Mouse (Mus musculus): Measurements from ENCODE around the gene Grik4. TPM values are rescaled to one million over a fixed set of nuclear protein-coding genes. Genes with fewer than 3 reads are reported as not detected.
A peak's percentile ranks its signal among the peaks of the same experiment; 100 is the strongest.

The Grik4 gene
- polyA plus RNA-seq, 1 experiment from 2014 or later = 2.2 TPM

- DNase-seq (ENCODE audit: low spot score) (no peak), ATAC-seq (replicated peaks; ENCODE audit: low FRiP score) (no peak)
- no peaks in the 10 kb centered on the region for H3K27me3 ChIP-seq (replicated peaks; ENCODE audit: control insufficient read depth, insufficient read depth, low read length)
These were observed 241.8 kb downstream of the Grik4 start for GRCm38 (mm10) chr9:42702231-42703132.

GRCm38 (mm10) chr9:42701729-42702128 lies 242.6 kb downstream of the Grik4 start:
- Histone ChIP-seq H3K4me1 (replicated peaks; ENCODE audit: control insufficient read depth, insufficient read depth, low read length) (no peaks in the 10 kb centered on the region), H3K27ac (ENCODE audit: low read depth, low read length) (no peak overlapping the region), H3K9ac (ENCODE audit: low read depth, low read length) (no peak overlapping the region), H3K4me3 (ENCODE audit: low read depth, low read length) (no peak overlapping the region), H3K9me3 (ENCODE audit: control insufficient read depth, low read length) (no peaks in the 10 kb centered on the region), H3K4me2 (no peak overlapping the region), H3K36me3 (ENCODE audit: control insufficient read depth, insufficient read depth, low read length) (no peaks in the 10 kb centered on the region), H3K27me3 (replicated peaks; ENCODE audit: control insufficient read depth, insufficient read depth, low read length) (no peaks in the 10 kb centered on the region)
- WGBS = 75% methylated on average over 5 of the region's 5 CpGs
- ATAC-seq (replicated peaks; ENCODE audit: low FRiP score) (no peak), DNase-seq (ENCODE audit: low spot score) (no peak)

More at GRCm38 (mm10) chr9:42702231-42703132, 241.8 kb downstream of the Grik4 start:
- WGBS = 78% methylated on average over 11 of the region's 11 CpGs
- no peak overlapping the region for H3K9ac ChIP-seq (ENCODE audit: low read depth, low read length)
- no peaks in the 10 kb centered on the region for H3K36me3 ChIP-seq (ENCODE audit: control insufficient read depth, insufficient read depth, low read length)
- H3K4me2 ChIP-seq = no peak overlapping the region
- H3K9me3 ChIP-seq (ENCODE audit: control insufficient read depth, low read length) = no peaks in the 10 kb centered on the region
- no peak overlapping the region for H3K27ac ChIP-seq (ENCODE audit: low read depth, low read length)
- no peak overlapping the region for H3K4me3 ChIP-seq (ENCODE audit: low read depth, low read length)
- H3K4me1 ChIP-seq (replicated peaks; ENCODE audit: control insufficient read depth, insufficient read depth, low read length) = no peaks in the 10 kb centered on the region

GRCm38 (mm10) chr9:42693024-42693423 lies 251.3 kb downstream of the Grik4 start:
- DNase-seq (ENCODE audit: low spot score) (no peak), ATAC-seq (replicated peaks; ENCODE audit: low FRiP score) (no peak)
- Histone ChIP-seq H3K4me2 (no peak overlapping the region), H3K27me3 (replicated peaks; ENCODE audit: control insufficient read depth, insufficient read depth, low read length) (no peaks in the 10 kb centered on the region), H3K27ac (ENCODE audit: low read depth, low read length) (no peak overlapping the region), H3K9me3 (ENCODE audit: control insufficient read depth, low read length) (no peaks in the 10 kb centered on the region), H3K4me1 (replicated peaks; ENCODE audit: control insufficient read depth, insufficient read depth, low read length) (no peaks in the 10 kb centered on the region), H3K9ac (ENCODE audit: low read depth, low read length) (no peak overlapping the region), H3K4me3 (ENCODE audit: low read depth, low read length) (no peak overlapping the region), H3K36me3 (ENCODE audit: control insufficient read depth, insufficient read depth, low read length) (no peaks in the 10 kb centered on the region)
- 83% methylated on average over 8 of the region's 8 CpGs for WGBS

- no peak for ATAC-seq (replicated peaks; ENCODE audit: low FRiP score)
- H3K9me3 ChIP-seq (ENCODE audit: control insufficient read depth, low read length) = no peaks in the 10 kb centered on the region
- 33% methylated on average over 4 of the region's 4 CpGs for WGBS
- no peak overlapping the region for H3K4me2 ChIP-seq
- no peak overlapping the region for H3K4me3 ChIP-seq (ENCODE audit: low read depth, low read length)
- H3K27ac ChIP-seq (ENCODE audit: low read depth, low read length) = no peak overlapping the region
- H3K36me3 ChIP-seq (ENCODE audit: control insufficient read depth, insufficient read depth, low read length) = no peaks in the 10 kb centered on the region
- no peak overlapping the region for H3K9ac ChIP-seq (ENCODE audit: low read depth, low read length)
- DNase-seq (ENCODE audit: low spot score) = peak; percentile 54
- H3K27me3 ChIP-seq (replicated peaks; ENCODE audit: control insufficient read depth, insufficient read depth, low read length) = no peaks in the 10 kb centered on the region
- no peaks in the 10 kb centered on the region for H3K4me1 ChIP-seq (replicated peaks; ENCODE audit: control insufficient read depth, insufficient read depth, low read length)
These were observed 256.1 kb downstream of the Grik4 start for GRCm38 (mm10) chr9:42688143-42688542.

GRCm38 (mm10) chr9:42686104-42686503 lies 258.2 kb downstream of the Grik4 start:
- 72% methylated on average over 5 of the region's 5 CpGs for WGBS
- H3K4me3 ChIP-seq (ENCODE audit: low read depth, low read length) = no peak overlapping the region

GRCm38 (mm10) chr9:42674017-42674412 lies 270.3 kb downstream of the Grik4 start:
- no peak overlapping the region for H3K4me3 ChIP-seq (ENCODE audit: low read depth, low read length)
- H3K9ac ChIP-seq (ENCODE audit: low read depth, low read length) = no peak overlapping the region
- 67% methylated on average over 5 of the region's 5 CpGs for WGBS
- H3K4me1 ChIP-seq (replicated peaks; ENCODE audit: control insufficient read depth, insufficient read depth, low read length) = peaks cover 13% of the 10 kb centered on the region
- H3K4me2 ChIP-seq = no peak overlapping the region
- H3K27me3 ChIP-seq (replicated peaks; ENCODE audit: control insufficient read depth, insufficient read depth, low read length) = no peaks in the 10 kb centered on the region
- no peak overlapping the region for H3K27ac ChIP-seq (ENCODE audit: low read depth, low read length)
- DNase-seq (ENCODE audit: low spot score) (no peak), ATAC-seq (replicated peaks; ENCODE audit: low FRiP score) (no peak)
- no peaks in the 10 kb centered on the region for H3K36me3 ChIP-seq (ENCODE audit: control insufficient read depth, insufficient read depth, low read length)
- no peaks in the 10 kb centered on the region for H3K9me3 ChIP-seq (ENCODE audit: control insufficient read depth, low read length)

More at GRCm38 (mm10) chr9:42686104-42686503, 258.2 kb downstream of the Grik4 start:
- Histone ChIP-seq H3K27me3 (replicated peaks; ENCODE audit: control insufficient read depth, insufficient read depth, low read length) (no peaks in the 10 kb centered on the region), H3K9ac (ENCODE audit: low read depth, low read length) (no peak overlapping the region), H3K27ac (ENCODE audit: low read depth, low read length) (no peak overlapping the region), H3K4me2 (no peak overlapping the region), H3K36me3 (ENCODE audit: control insufficient read depth, insufficient read depth, low read length) (no peaks in the 10 kb centered on the region), H3K9me3 (ENCODE audit: control insufficient read depth, low read length) (no peaks in the 10 kb centered on the region), H3K4me1 (replicated peaks; ENCODE audit: control insufficient read depth, insufficient read depth, low read length) (no peaks in the 10 kb centered on the region)
- DNase-seq (ENCODE audit: low spot score) (no peak), ATAC-seq (replicated peaks; ENCODE audit: low FRiP score) (no peak)

- Histone ChIP-seq H3K4me2 (no peak overlapping the region; the same call in none of the 2 replicates), H3K36me3 (ENCODE audit: control insufficient read depth, insufficient read depth, low read length) (no peaks in the 10 kb centered on the region), H3K27me3 (replicated peaks; ENCODE audit: control insufficient read depth, insufficient read depth, low read length) (no peaks in the 10 kb centered on the region), H3K4me3 (ENCODE audit: low read depth, low read length) (no peak overlapping the region), H3K9ac (ENCODE audit: low read depth, low read length) (no peak overlapping the region; the same call in 1 of the 2 replicates), H3K27ac (ENCODE audit: low read depth, low read length) (peak overlapping the region; percentile 29; the same call in 1 of the 2 replicates), H3K9me3 (ENCODE audit: control insufficient read depth, low read length) (no peaks in the 10 kb centered on the region), H3K4me1 (replicated peaks; ENCODE audit: control insufficient read depth, insufficient read depth, low read length) (peaks cover 13% of the 10 kb centered on the region)
- WGBS = 41% methylated on average over 12 of the region's 12 CpGs
- ATAC-seq (replicated peaks; ENCODE audit: low FRiP score) (0 out of 2 replicates have a peak, but pooled peaks have one; percentile 29), DNase-seq (ENCODE audit: low spot score) (peak; percentile 35)
These were observed 270.8 kb downstream of the Grik4 start for GRCm38 (mm10) chr9:42673385-42674016.

- Histone ChIP-seq H3K27me3 (replicated peaks; ENCODE audit: control insufficient read depth, insufficient read depth, low read length) (no peaks in the 10 kb centered on the region), H3K9me3 (ENCODE audit: control insufficient read depth, low read length) (no peaks in the 10 kb centered on the region), H3K36me3 (ENCODE audit: control insufficient read depth, insufficient read depth, low read length) (no peaks in the 10 kb centered on the region), H3K9ac (ENCODE audit: low read depth, low read length) (no peak overlapping the region; the same call in 1 of the 2 replicates), H3K4me1 (replicated peaks; ENCODE audit: control insufficient read depth, insufficient read depth, low read length) (peaks cover 13% of the 10 kb centered on the region), H3K4me2 (no peak overlapping the region; the same call in 1 of the 2 replicates), H3K4me3 (ENCODE audit: low read depth, low read length) (no peak overlapping the region), H3K27ac (ENCODE audit: low read depth, low read length) (no peak overlapping the region; the same call in 1 of the 2 replicates)
- DNase-seq (ENCODE audit: low spot score) = no peak
- no peak for ATAC-seq (replicated peaks; ENCODE audit: low FRiP score)
- 49% methylated on average over 8 of the region's 8 CpGs for WGBS
These were observed 271.3 kb downstream of the Grik4 start for GRCm38 (mm10) chr9:42672982-42673381.
